10 mouse cellular contexts compared by ENCODE assay signal in genomic region chr6:114272279-114272678, GRCm38 (mm10). TPM values are rescaled to one million over a fixed set of nuclear protein-coding genes. Genes with fewer than 3 reads are reported as not detected.
DNase-seq lines count a peak whose midpoint lies in the region; ATAC-seq and TF ChIP-seq lines count a peak whose summit lies in the region.
"Had no signal": no experiment of that assay in that cellular context is flagged by ENCODE, and none has a peak within 500 bp of the region (broad histone marks: within the 10 kb centered on the region; RNA-seq: fewer than 3 reads in every experiment).

No protein-coding gene starts in this region.

- H3K36me3 ChIP-seq in heart, embryonic 11.5 days (ENCODE audit: control insufficient read depth, insufficient read depth, low read length) = no peaks in the 10 kb centered on the region

- no peaks in the 10 kb centered on the region for H3K9me3 ChIP-seq in heart, embryonic 11.5 days (replicated peaks; ENCODE audit: control insufficient read depth, low read length)

- no peak for TF ChIP-seq CTCF in gastrocnemius, adult 2 months (IDR thresholded peaks at IDR 0.05)

- H3K4me1 ChIP-seq in heart, embryonic 11.5 days (ENCODE audit: control insufficient read depth, insufficient read depth, low read length) = no peaks in the 10 kb centered on the region

- no peak overlapping the region for H3K4me2 ChIP-seq in heart, embryonic 11.5 days

- no peak overlapping the region for H3K9ac ChIP-seq in heart, embryonic 11.5 days (ENCODE audit: low read depth, low read length)

- H3K4me3 ChIP-seq in heart, embryonic 11.5 days (ENCODE audit: low read depth, low read length) = no peak overlapping the region
- H3K4me3 ChIP-seq in gastrocnemius, adult 2 months = no peak overlapping the region

- no peak overlapping the region for H3K27ac ChIP-seq in heart, embryonic 11.5 days (ENCODE audit: low read depth, low read length)
- H3K27ac ChIP-seq in gastrocnemius, adult 2 months = no peak overlapping the region

- H3K27me3 ChIP-seq in heart, embryonic 11.5 days (ENCODE audit: control insufficient read depth, insufficient read depth, low read length) = peaks cover 21% of the 10 kb centered on the region

- intact Hi-C loops in gastrocnemius, adult 2 months (cut with DNase I) = no loop called here

- DNase-seq in heart, adult 18-20 months = peak; percentile 67
- peak; percentile 17 for DNase-seq in ovary, postnatal 14 days (ENCODE audit: low spot score)
- no peak for DNase-seq in ovary, postnatal 10 days (ENCODE audit: low spot score)
- DNase-seq in gastrocnemius, adult 2 months = peak; percentile 70
- DNase-seq in layer of hippocampus, postnatal 36 days = peak; percentile 59 to 61
- no peak for DNase-seq in B cell, adult 2 months
- DNase-seq: midbrain, embryonic 14.5 days had no signal

- WGBS in heart, embryonic 11.5 days (ENCODE audit: insufficient replicate concordance) = 69% methylated on average over 15 of the region's 15 CpGs

- ATAC-seq in heart, embryonic 11.5 days (replicated peaks; ENCODE audit: insufficient number of reproducible peaks, low FRiP score, low TSS enrichment) = no peak
- no peak for ATAC-seq in megakaryocyte progenitor cell, adult 5-6 weeks (replicated peaks; ENCODE audit: poor library complexity)

RNA-seq across cellular contexts. Expression of gene Slc6a1, which starts 10.2 kb away (rescaled TPM):
- total RNA-seq in heart, adult 18-20 months (2021) = under 1 TPM in 1 of 2 experiments, not detected in 1; 0.05 TPM
- 0.23 and 0.26 TPM in 2 replicates for polyA plus RNA-seq in heart, embryonic 11.5 days (2014; fragmentation: Nextera tagmentation; extraction: Ambion mirVana)
- under 1 TPM in 1 of 2 experiments, not detected in 1; 0.10 TPM for total RNA-seq in gastrocnemius, adult 2 months (2021)
- total RNA-seq in layer of hippocampus, postnatal 36 days (2021) = 100 to 1,000 TPM; 279 to 280 TPM
- total RNA-seq in megakaryocyte progenitor cell, adult 5-6 weeks (2015) = not detected in 2 replicates
- total RNA-seq in megakaryocyte progenitor cell, adult 5-6 weeks (2017) = not detected in 2 replicates
- polyA plus RNA-seq: intestine, embryonic 14.5 days had no signal

Comparison
In these comparisons a context has a peak if more than half of its experiments do, and no peak if none do; other contexts are left out.
1. DNase-seq: peak in heart, adult 18-20 months (2 of 2), ovary, postnatal 14 days (single experiment), gastrocnemius, adult 2 months (single experiment) and layer of hippocampus, postnatal 36 days (2 of 2); none in ovary, postnatal 10 days (single experiment) and B cell, adult 2 months (0 of 2).
2. RNA of gene Slc6a1, which starts 10.2 kb away (total RNA-seq): 279 to 280 TPM in layer of hippocampus, postnatal 36 days; 0.10 TPM in gastrocnemius, adult 2 months, 0.05 TPM in heart, adult 18-20 months and not detected in megakaryocyte progenitor cell, adult 5-6 weeks; every median in the first group is over 100 times any median in the second.